Mouse (Mus musculus) spleen, postnatal 14 days (tissue): ENCODE results near the gene Adamts16.

Experiments used
- DNase-seq, 2 experiments: peaks; one replicate each; pipeline ENCODE4 v3.0.0; 2021 to 2022; ENCODE audit warnings: low spot score in 2 of 2

Adamts16 gene

GRCm38 (mm10) chr13:70764682-70765081 lies 76.9 kb downstream of the Adamts16 start:
- DNase-seq, result no peak

- no peak for DNase-seq
These were observed 79.0 kb downstream of the Adamts16 start for GRCm38 (mm10) chr13:70762586-70762985.

- no peak for DNase-seq
These were observed 80.3 kb downstream of the Adamts16 start for GRCm38 (mm10) chr13:70761312-70761711.

GRCm38 (mm10) chr13:70760186-70760585 lies 81.4 kb downstream of the Adamts16 start:
- no peak for DNase-seq

- no peak for DNase-seq
These were observed 95.2 kb downstream of the Adamts16 start for GRCm38 (mm10) chr13:70746294-70747008.

GRCm38 (mm10) chr13:70744416-70745038 lies 97.1 kb downstream of the Adamts16 start:
- DNase-seq, result no peak

GRCm38 (mm10) chr13:70742693-70743092 lies 98.9 kb downstream of the Adamts16 start:
- DNase-seq, result no peak

GRCm38 (mm10) chr13:70740281-70741240 lies 101.0 kb downstream of the Adamts16 start:
- DNase-seq, result no peak

GRCm38 (mm10) chr13:70738781-70739180 lies 102.8 kb downstream of the Adamts16 start:
- DNase-seq, result no peak

GRCm38 (mm10) chr13:70736409-70736808 lies 105.2 kb downstream of the Adamts16 start:
- DNase-seq, result no peak

- no peak for DNase-seq
These were observed 107.0 kb downstream of the Adamts16 start for GRCm38 (mm10) chr13:70734640-70735039.

GRCm38 (mm10) chr13:70733911-70734310 lies 107.7 kb downstream of the Adamts16 start:
- DNase-seq, result no peak

- no peak for DNase-seq
These were observed 108.4 kb downstream of the Adamts16 start for GRCm38 (mm10) chr13:70733206-70733605.

- DNase-seq, result no peak
These were observed 108.8 kb downstream of the Adamts16 start for GRCm38 (mm10) chr13:70732781-70733180.

GRCm38 (mm10) chr13:70731349-70731748 lies 110.3 kb downstream of the Adamts16 start:
- no peak for DNase-seq

GRCm38 (mm10) chr13:70729996-70730395 lies 111.6 kb downstream of the Adamts16 start:
- DNase-seq, result no peak

GRCm38 (mm10) chr13:70726249-70726648 lies 115.4 kb downstream of the Adamts16 start:
- no peak for DNase-seq

GRCm38 (mm10) chr13:70724635-70725034 lies 117.0 kb downstream of the Adamts16 start:
- DNase-seq, result no peak

GRCm38 (mm10) chr13:70724108-70724622 lies 117.4 kb downstream of the Adamts16 start:
- DNase-seq, result no peak

GRCm38 (mm10) chr13:70719994-70720393 lies 121.6 kb downstream of the Adamts16 start:
- no peak for DNase-seq

GRCm38 (mm10) chr13:70718814-70719213 lies 122.8 kb downstream of the Adamts16 start:
- no peak for DNase-seq

- no peak for DNase-seq
These were observed 125.6 kb downstream of the Adamts16 start for GRCm38 (mm10) chr13:70716022-70716421.
